Mouse (Mus musculus) heart, embryonic 16.5 days (tissue): ENCODE results near the gene Llgl2. TPM values are rescaled to one million over a fixed set of nuclear protein-coding genes. Genes with fewer than 3 reads are reported as not detected.
"Not testable (repeated sequence)": the region's sequence is repeated elsewhere in the genome, so short reads cannot be mapped to it uniquely, and the experiment has no call there.

Experiments used
- ATAC-seq: fragments of 200-750 bp; cut with Nextera tagmentation; replicated peaks from 2 replicates; pipeline ENCODE4 v1.8.0; 2017; ENCODE audit warnings: moderate number of reproducible peaks; ENCODE audit not compliant: insufficient read depth, low FRiP score; ENCODE audit errors: extremely low read depth
- H3K27ac ChIP-seq: fragments of 300-500 bp; sonication (generic); 2 replicates; pipeline ENCODE4 v1.5.1; 2014; ENCODE audit warnings: mild to moderate bottlenecking, low read length, control low read depth, moderate library complexity
- H3K27me3 ChIP-seq: fragments of 300-500 bp; sonication (generic); 2 replicates; pipeline ENCODE4 v1.6.1; 2014; ENCODE audit warnings: low read length, mixed read lengths; ENCODE audit not compliant: control insufficient read depth, insufficient read depth
- H3K36me3 ChIP-seq: fragments of 300-500 bp; sonication (generic); 2 replicates; pipeline ENCODE4 v1.6.1; 2014; ENCODE audit not compliant: control insufficient read depth, insufficient read depth
- H3K4me1 ChIP-seq: fragments of 300-500 bp; sonication (generic); 2 replicates; pipeline ENCODE4 v1.6.1; 2014; ENCODE audit warnings: low read length, mixed read lengths; ENCODE audit not compliant: control insufficient read depth, insufficient read depth
- H3K4me2 ChIP-seq: fragments of 300-500 bp; sonication (generic); 2 replicates; pipeline ENCODE4 v1.6.1; 2014; ENCODE audit warnings: low read depth, mild to moderate bottlenecking, control low read depth, low read length
- H3K4me3 ChIP-seq: fragments of 300-500 bp; sonication (generic); 2 replicates; pipeline ENCODE4 v1.5.1; 2014; ENCODE audit warnings: mild to moderate bottlenecking, control low read depth, low read length
- H3K9ac ChIP-seq: fragments of 300-500 bp; sonication (generic); 2 replicates; pipeline ENCODE4 v1.6.1; 2014; ENCODE audit warnings: low read length, control low read depth
- H3K9me3 ChIP-seq: fragments of 300-500 bp; sonication (generic); replicated peaks from 2 replicates; pipeline ENCODE4 v1.6.1; 2016; ENCODE audit warnings: low read length; ENCODE audit not compliant: control insufficient read depth
- WGBS: fragments of 180-500 bp; shearing (Covaris S2); extraction: QIAGEN DNeasy Blood & Tissue Kit; methylation state at CpG from one replicate; pipeline ENCODE4 v1.1.7; 2014; 5-methylcytosine and 5-hydroxymethylcytosine counted together
- polyA plus RNA-seq: library from polyadenylated mRNA; unstranded; fragments of >200 nt; fragmentation: Nextera tagmentation; extraction: Ambion mirVana; gene quantifications from 2 replicates; pipeline ENCODE4 v1.2.1, GENCODE M21; 2015

Llgl2 gene
- polyA plus RNA-seq, 1 experiment from 2014 or later: 17.7 TPM

- Histone ChIP-seq H3K4me1 (peaks cover 26% of the 10 kb centered on the region), H3K27me3 (no peaks in the 10 kb centered on the region), H3K9ac (no peak overlapping the region), H3K4me2 (no peak overlapping the region), H3K9me3 (no peaks in the 10 kb centered on the region; the same call in 1 of the 2 replicates), H3K36me3 (peaks cover 27% of the 10 kb centered on the region), H3K27ac (no peak overlapping the region), H3K4me3 (no peak overlapping the region)
- 96% methylated on average over 2 of the region's 2 CpGs for WGBS
- no peak for ATAC-seq
Observed at GRCm38 (mm10) chr11:115845819-115846218, 22.0 kb downstream of the Llgl2 start.

- 83% methylated on average over 6 of the region's 6 CpGs for WGBS
- Histone ChIP-seq H3K9ac (no peak overlapping the region), H3K36me3 (peaks cover 23% of the 10 kb centered on the region), H3K4me1 (peaks cover 13% of the 10 kb centered on the region), H3K9me3 (peaks cover 4% of the 10 kb centered on the region), H3K27ac (no peak overlapping the region), H3K27me3 (peaks cover 19% of the 10 kb centered on the region), H3K4me3 (no peak overlapping the region), H3K4me2 (no peak overlapping the region)
- no peak for ATAC-seq
Observed at GRCm38 (mm10) chr11:115854674-115855073, 30.8 kb downstream of the Llgl2 start.

GRCm38 (mm10) chr11:115857146-115857545, 33.3 kb downstream of the Llgl2 start:
- WGBS: 90% methylated on average over 4 of the region's 4 CpGs
- H3K36me3 ChIP-seq: not testable (repeated sequence)
- peaks cover 34% of the 10 kb centered on the region for H3K27me3 ChIP-seq

GRCm38 (mm10) chr11:115857936-115858335, 34.1 kb downstream of the Llgl2 start:
- H3K9me3 ChIP-seq: peaks cover 4% of the 10 kb centered on the region
- peaks cover 2% of the 10 kb centered on the region; the same call in 1 of the 2 replicates for H3K36me3 ChIP-seq
- 55% methylated on average over 13 of the region's 13 CpGs for WGBS
- no peak for ATAC-seq
- peaks cover 34% of the 10 kb centered on the region for H3K27me3 ChIP-seq
- no peak overlapping the region for H3K27ac ChIP-seq
- no peak overlapping the region for H3K4me3 ChIP-seq
- no peak overlapping the region for H3K4me2 ChIP-seq
- H3K4me1 ChIP-seq: peaks cover 15% of the 10 kb centered on the region
- H3K9ac ChIP-seq: peak overlapping the region; percentile 41; the same call in 1 of the 2 replicates

More at GRCm38 (mm10) chr11:115857146-115857545, 33.3 kb downstream of the Llgl2 start:
- H3K4me1 ChIP-seq: peaks cover 15% of the 10 kb centered on the region
- ATAC-seq, H3K9ac ChIP-seq, H3K4me3 ChIP-seq, H3K9me3 ChIP-seq, H3K27ac ChIP-seq, H3K4me2 ChIP-seq: not testable (repeated sequence)

GRCm38 (mm10) chr11:115858354-115858753, 34.5 kb downstream of the Llgl2 start, which contains the start of gene Myo15b:
Gene Myo15b, plus strand, starts transcription at chr11:115858406.
- peak within 1 kb of the TSS; percentile 79 for H3K4me2 ChIP-seq
- H3K27ac ChIP-seq: no peak within 1 kb of the TSS
- H3K9me3 ChIP-seq: peaks cover 4% of the 10 kb centered on the region
- peaks cover 34% of the 10 kb centered on the region for H3K27me3 ChIP-seq
- peak within 1 kb of the TSS; percentile 69 for H3K9ac ChIP-seq
- 17% methylated on average over 27 of the region's 27 CpGs for WGBS
- peaks cover 15% of the 10 kb centered on the region for H3K4me1 ChIP-seq
- ATAC-seq: no peak
- peaks cover 2% of the 10 kb centered on the region; the same call in 1 of the 2 replicates for H3K36me3 ChIP-seq
- peak within 1 kb of the TSS; percentile 56 for H3K4me3 ChIP-seq

DNA sequence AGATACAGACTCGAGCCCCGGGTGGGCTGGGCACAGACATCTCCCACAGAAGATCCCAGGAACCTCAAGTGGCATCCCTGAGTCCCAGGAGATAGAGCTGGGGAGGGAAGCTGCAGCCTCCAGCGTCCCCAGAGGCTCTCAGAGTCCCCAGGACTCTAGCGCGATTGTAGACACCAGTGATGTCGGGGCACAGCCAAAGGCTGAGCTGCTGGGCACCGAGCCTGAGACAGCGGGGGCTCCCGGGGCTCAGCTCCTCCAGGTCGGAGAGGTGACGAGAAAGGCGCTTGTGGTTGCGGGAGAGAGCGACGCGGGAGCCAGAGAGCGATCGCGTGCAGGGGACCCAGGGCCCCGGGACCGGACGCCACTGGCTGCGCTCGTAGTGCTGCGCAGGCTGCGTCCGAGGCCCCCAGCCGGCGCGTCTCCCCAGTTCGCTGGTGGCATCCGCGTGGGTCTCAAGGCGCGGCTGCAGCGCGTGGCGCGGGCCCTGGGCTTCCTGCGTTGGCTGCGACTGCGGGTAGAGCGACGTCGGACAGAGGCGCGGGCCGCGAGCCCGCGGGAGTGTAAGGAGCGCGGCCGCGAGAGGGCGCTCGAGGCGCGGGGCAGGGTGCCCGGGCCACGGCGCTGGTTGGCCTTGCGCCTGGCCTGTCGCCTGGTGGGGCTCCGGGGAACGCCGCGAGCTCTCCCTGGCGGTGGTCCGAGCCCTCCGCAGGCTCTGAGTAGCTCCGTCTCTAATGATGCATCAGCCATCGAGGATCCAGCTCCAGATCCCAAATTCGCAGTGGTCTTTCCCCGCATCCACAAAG, 35.5 kb downstream of the Llgl2 start:
- peak overlapping the region; percentile 69 for H3K9ac ChIP-seq
- H3K4me3 ChIP-seq: peak overlapping the region; percentile 56
- peak; percentile 83 for ATAC-seq
- peaks cover 4% of the 10 kb centered on the region for H3K9me3 ChIP-seq
- H3K27ac ChIP-seq: no peak overlapping the region
- H3K36me3 ChIP-seq: 0 out of 2 replicates have a peak, but pooled peaks cover 2% of the 10 kb centered on the region
- H3K4me1 ChIP-seq: peaks cover 15% of the 10 kb centered on the region
- H3K4me2 ChIP-seq: peak overlapping the region; percentile 79
- peaks cover 34% of the 10 kb centered on the region for H3K27me3 ChIP-seq
- 1% methylated on average over 75 of the region's 75 CpGs for WGBS

DNA sequence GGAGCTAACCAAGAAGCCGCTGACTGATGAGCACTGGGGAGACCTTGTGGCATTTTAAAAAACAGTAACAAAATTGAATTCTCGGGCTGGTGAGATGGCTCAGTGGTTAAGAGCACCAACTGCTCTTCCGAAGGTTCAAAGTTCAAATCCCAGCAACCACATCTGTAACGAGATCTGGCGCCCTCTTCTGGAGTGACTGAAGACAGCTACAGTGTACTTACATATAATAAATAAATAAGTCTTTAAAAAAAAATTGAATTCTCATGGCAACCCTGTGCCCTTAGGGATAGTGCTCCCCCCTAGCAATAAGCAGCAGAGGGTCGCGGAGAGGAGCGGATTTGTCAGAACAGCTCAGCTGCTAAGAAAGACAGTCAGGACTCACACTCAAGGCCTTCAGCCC, 40.0 kb downstream of the Llgl2 start:
- Histone ChIP-seq H3K27ac (no peak overlapping the region), H3K4me3 (no peak overlapping the region), H3K4me2 (no peak overlapping the region), H3K36me3 (no peaks in the 10 kb centered on the region), H3K9me3 (no peaks in the 10 kb centered on the region), H3K4me1 (peaks cover 7% of the 10 kb centered on the region), H3K9ac (no peak overlapping the region), H3K27me3 (peaks cover 22% of the 10 kb centered on the region)
- ATAC-seq: no peak
- 85% methylated on average over 8 of the region's 8 CpGs for WGBS

GRCm38 (mm10) chr11:115869393-115869792, 45.5 kb downstream of the Llgl2 start:
- Histone ChIP-seq H3K9ac (no peak overlapping the region), H3K4me2 (no peak overlapping the region), H3K27me3 (no peaks in the 10 kb centered on the region), H3K36me3 (no peaks in the 10 kb centered on the region), H3K4me3 (no peak overlapping the region), H3K27ac (no peak overlapping the region), H3K4me1 (peaks cover 5% of the 10 kb centered on the region), H3K9me3 (no peaks in the 10 kb centered on the region)
- no peak for ATAC-seq
- 54% methylated on average over 8 of the region's 8 CpGs for WGBS

DNA sequence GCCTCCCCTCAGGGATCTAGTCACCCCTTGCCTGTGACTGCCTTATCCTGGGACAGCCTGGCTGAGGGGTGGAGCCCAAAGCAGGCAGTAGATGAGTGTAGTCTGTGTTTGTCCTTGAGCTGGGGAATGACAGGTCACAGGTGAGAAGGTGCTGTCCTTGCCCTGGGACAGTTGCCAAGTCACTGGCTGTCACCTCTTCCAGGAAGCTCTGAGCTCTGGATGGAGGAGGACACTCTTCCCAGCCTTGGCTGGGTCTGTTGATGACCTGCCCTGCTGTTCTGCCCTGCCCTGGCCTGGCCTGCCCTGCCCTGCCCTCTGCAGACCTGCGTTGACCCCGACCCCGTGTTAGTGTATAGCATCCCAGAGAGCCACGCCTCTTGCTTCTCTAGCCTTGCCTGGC, 48.6 kb downstream of the Llgl2 start:
- Histone ChIP-seq H3K9ac (no peak overlapping the region; the same call in 1 of the 2 replicates), H3K36me3 (no peaks in the 10 kb centered on the region), H3K27me3 (no peaks in the 10 kb centered on the region), H3K4me3 (no peak overlapping the region), H3K4me1 (peaks cover 8% of the 10 kb centered on the region), H3K4me2 (no peak overlapping the region), H3K9me3 (no peaks in the 10 kb centered on the region), H3K27ac (no peak overlapping the region)
- ATAC-seq: no peak
- WGBS: 74% methylated on average over 4 of the region's 4 CpGs
